Mouse (Mus musculus): ENCODE measurements at regions not wholly inside any gene's neighbourhood (a gene's known extent, or its start where the extent isn't known, plus 50 kb on each side); places are given as distances from the start of the nearest gene placed in this dataset.

GRCm38 (mm10) chr15:87196306-87196893 lies 347.7 kb upstream of the Fam19a5 start:
- TF ChIP-seq POLR2A (IDR thresholded peaks at IDR 0.05; ENCODE audit: control insufficient read depth, low read depth, low read length) (no peak), CTCF (IDR thresholded peaks at IDR 0.05; ENCODE audit: control insufficient read depth, insufficient read depth, insufficient replicate concordance, low read depth, low read length) (no peak)

Data from testis, adult 2 months (tissue).